Mouse (Mus musculus): ENCODE data around the gene Aph1b. TPM values are rescaled to one million over a fixed set of nuclear protein-coding genes. Genes with fewer than 3 reads are reported as not detected.

Gene Aph1b
- 7.4 TPM for polyA plus RNA-seq (2015; fragmentation: Illumina TruSeq; extraction: RNeasy Lipid Tissue Mini Kit (QIAGEN cat#74804); ENCODE audit: insufficient read depth, low replicate concordance)

DNA sequence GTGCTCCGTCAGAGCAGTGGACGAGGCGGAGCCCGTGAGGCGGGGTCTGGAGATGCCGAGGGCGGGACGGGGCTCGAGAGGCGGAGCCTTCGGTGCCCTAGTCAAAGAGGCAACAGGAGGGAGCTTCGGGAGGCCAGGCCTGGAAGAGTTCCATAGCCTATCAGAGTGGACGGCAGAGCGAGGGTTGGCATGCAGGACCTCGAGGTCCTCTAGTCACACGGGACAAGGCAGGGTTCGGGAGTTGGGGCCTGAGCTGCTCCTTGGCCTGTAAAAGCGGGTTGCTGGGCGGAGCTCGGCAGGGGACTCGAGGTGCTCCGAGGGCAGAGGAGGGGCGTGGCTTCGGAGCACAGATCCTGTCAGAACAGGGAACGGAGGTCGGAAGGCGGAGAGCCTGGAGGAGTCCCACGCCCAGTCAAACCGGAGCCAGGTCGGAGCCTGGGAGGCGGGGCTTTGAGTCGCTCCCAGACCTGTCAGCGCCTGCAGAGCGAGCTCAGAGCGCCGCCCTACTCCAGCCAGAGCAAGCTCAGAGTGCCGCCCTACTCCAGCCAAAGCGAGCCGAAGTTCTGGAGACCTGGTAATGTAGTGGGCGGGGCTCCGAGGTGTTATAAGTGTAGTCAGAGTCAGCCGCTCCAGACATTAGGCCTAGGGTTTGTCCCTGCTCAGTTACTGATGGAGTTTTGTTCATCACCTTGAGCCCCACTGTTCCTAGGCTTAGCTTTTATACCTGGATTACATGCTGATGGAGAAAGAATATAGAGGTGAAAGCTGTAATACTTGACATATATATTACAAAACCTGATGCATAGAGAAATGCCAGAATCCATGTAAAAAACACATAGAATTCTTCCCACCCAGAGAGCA is at the start of gene Aph1b:
Gene Aph1b, minus strand, starts transcription at position 27 of the 861 bp plus-strand sequence.

DNA sequence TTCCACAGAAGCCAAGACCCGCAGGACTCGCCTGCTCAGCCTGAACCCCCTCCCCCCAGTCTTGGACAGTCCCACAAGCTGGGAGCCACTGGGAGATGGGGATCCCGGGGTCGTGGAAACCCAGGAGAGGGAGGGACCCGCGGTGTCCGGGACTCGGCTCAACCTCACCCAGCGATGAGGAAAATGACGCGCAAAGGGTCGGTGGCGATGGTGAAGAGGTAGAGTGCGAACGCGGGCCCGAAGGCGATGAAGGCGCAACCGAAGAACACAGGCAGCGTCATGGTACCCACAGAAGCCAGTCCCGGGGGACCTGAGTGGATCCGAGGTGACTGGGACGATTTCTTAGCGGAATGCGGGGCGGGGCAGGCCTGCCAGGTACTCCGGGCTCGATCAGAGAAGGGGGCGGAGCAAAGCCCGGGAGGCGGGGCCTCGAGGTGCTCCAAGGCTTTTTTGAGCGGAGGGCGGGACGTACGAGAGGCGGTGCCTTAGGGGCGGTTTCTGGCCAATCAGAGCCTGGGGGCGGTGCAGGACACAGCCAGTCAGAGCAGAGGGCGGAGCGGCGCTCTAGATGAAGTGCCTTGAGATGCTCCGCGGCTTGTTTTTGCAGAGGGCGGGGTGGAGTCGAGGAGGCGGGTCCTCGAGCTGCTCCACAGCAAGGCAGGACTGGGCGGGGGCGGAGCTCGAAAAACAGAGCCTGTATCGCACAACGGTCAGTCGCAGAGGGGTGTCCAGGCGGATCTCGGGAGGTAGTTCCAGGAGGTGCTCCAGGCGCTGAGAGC is 39.2 kb upstream of the Aph1b start, which contains the start of gene Aph1c:
Gene Aph1c, minus strand, starts transcription at position 409 of the 779 bp plus-strand sequence.

DNA sequence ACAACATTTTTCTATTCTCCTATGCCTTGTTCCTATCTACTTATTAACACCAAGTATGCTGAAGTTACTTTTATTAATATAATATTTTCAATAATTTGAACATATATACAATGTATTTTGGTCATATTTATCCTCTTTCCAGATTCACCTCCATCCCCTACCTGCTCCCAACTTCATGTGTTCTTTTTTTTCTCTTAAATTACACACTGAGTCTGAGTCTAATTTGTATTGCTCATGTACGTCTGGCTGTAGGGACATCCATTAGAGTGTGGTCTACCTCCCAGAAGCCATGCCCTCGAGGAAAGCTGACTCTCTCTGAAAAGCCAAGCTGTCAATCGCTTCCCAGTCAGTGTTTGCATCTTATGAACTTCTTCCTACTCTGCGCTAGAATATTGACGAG is 1.4 kb upstream of the Aph1b start, which contains the start of gene Gm10647:
Gene Gm10647, plus strand, starts transcription at position 301 of the 400 bp plus-strand sequence.

Other genes starting within 250 kb of the Aph1b start
- gene Usp3, start 202.3 kb downstream of the Aph1b start, polyA plus RNA-seq (2015; fragmentation: Illumina TruSeq; extraction: RNeasy Lipid Tissue Mini Kit (QIAGEN cat#74804); ENCODE audit: insufficient read depth, low replicate concordance): 106 TPM
- gene Car12, start 81.8 kb downstream of the Aph1b start, polyA plus RNA-seq (2015; fragmentation: Illumina TruSeq; extraction: RNeasy Lipid Tissue Mini Kit (QIAGEN cat#74804); ENCODE audit: insufficient read depth, low replicate concordance): 1.4 TPM
- gene Gm10647, start 1.5 kb upstream of the Aph1b start, polyA plus RNA-seq (2015; fragmentation: Illumina TruSeq; extraction: RNeasy Lipid Tissue Mini Kit (QIAGEN cat#74804); ENCODE audit: insufficient read depth, low replicate concordance): 0.15 TPM
- gene Aph1c, start 39.2 kb upstream of the Aph1b start, polyA plus RNA-seq (2015; fragmentation: Illumina TruSeq; extraction: RNeasy Lipid Tissue Mini Kit (QIAGEN cat#74804); ENCODE audit: insufficient read depth, low replicate concordance): 14.6 TPM
- 69.4 TPM for gene Rab8b, start 124.2 kb upstream of the Aph1b start, polyA plus RNA-seq (2015; fragmentation: Illumina TruSeq; extraction: RNeasy Lipid Tissue Mini Kit (QIAGEN cat#74804); ENCODE audit: insufficient read depth, low replicate concordance)
- 217 TPM for gene Rps27l, start 150.6 kb upstream of the Aph1b start, polyA plus RNA-seq (2015; fragmentation: Illumina TruSeq; extraction: RNeasy Lipid Tissue Mini Kit (QIAGEN cat#74804); ENCODE audit: insufficient read depth, low replicate concordance)
- gene Lactb, start 180.0 kb upstream of the Aph1b start, polyA plus RNA-seq (2015; fragmentation: Illumina TruSeq; extraction: RNeasy Lipid Tissue Mini Kit (QIAGEN cat#74804); ENCODE audit: insufficient read depth, low replicate concordance): 36.2 TPM

Measured in spleen, adult 10 weeks (tissue).